Mouse (Mus musculus): ENCODE results near the gene Wdr27.
"Not testable (repeated sequence)": the region's sequence is repeated elsewhere in the genome, so short reads cannot be mapped to it uniquely, and the experiment has no call there.

The Wdr27 gene

GRCm38 (mm10) chr17:14928631-14929030 is 14.3 kb downstream of the Wdr27 start:
- no peak for DNase-seq

- no peak for DNase-seq
Observed at GRCm38 (mm10) chr17:14927644-14928218, 15.2 kb downstream of the Wdr27 start.

- no peak for DNase-seq
Observed at GRCm38 (mm10) chr17:14921582-14921981, 21.4 kb downstream of the Wdr27 start.

- DNase-seq: no peak
Observed at GRCm38 (mm10) chr17:14917866-14918265, 25.1 kb downstream of the Wdr27 start.

GRCm38 (mm10) chr17:14914401-14914800 is 28.6 kb downstream of the Wdr27 start:
- no peak for DNase-seq

- DNase-seq: no peak
Observed at GRCm38 (mm10) chr17:14912981-14913380, 30.0 kb downstream of the Wdr27 start.

- no peak for DNase-seq
Observed at GRCm38 (mm10) chr17:14912420-14912819, 30.5 kb downstream of the Wdr27 start.

GRCm38 (mm10) chr17:14910771-14911170 is 32.2 kb downstream of the Wdr27 start:
- DNase-seq: no peak

GRCm38 (mm10) chr17:14909331-14909730 is 33.6 kb downstream of the Wdr27 start:
- DNase-seq: no peak

GRCm38 (mm10) chr17:14907136-14907535 is 35.8 kb downstream of the Wdr27 start:
- no peak for DNase-seq

- DNase-seq: no peak
Observed at GRCm38 (mm10) chr17:14906611-14907010, 36.3 kb downstream of the Wdr27 start.

- DNase-seq: peak; percentile 8
Observed at GRCm38 (mm10) chr17:14904637-14905265, 38.2 kb downstream of the Wdr27 start.

- no peak for DNase-seq
Observed at GRCm38 (mm10) chr17:14904206-14904605, 38.8 kb downstream of the Wdr27 start.

- no peak for DNase-seq
Observed at GRCm38 (mm10) chr17:14903212-14903611, 39.7 kb downstream of the Wdr27 start.

- DNase-seq: no peak
Observed at GRCm38 (mm10) chr17:14898972-14899371, 44.0 kb downstream of the Wdr27 start.

GRCm38 (mm10) chr17:14895058-14895457 is 47.9 kb downstream of the Wdr27 start:
- DNase-seq: not testable (repeated sequence)

GRCm38 (mm10) chr17:14886933-14887332 is 56.0 kb downstream of the Wdr27 start:
- no peak for DNase-seq

GRCm38 (mm10) chr17:14874656-14875204 is 68.2 kb downstream of the Wdr27 start:
- DNase-seq: no peak

GRCm38 (mm10) chr17:14860220-14860619 is 82.7 kb downstream of the Wdr27 start:
- DNase-seq: no peak

GRCm38 (mm10) chr17:14847709-14848108 is 95.2 kb downstream of the Wdr27 start:
- no peak for DNase-seq

GRCm38 (mm10) chr17:14846880-14847279 is 96.1 kb downstream of the Wdr27 start:
- no peak for DNase-seq

- DNase-seq: no peak
Observed at GRCm38 (mm10) chr17:14826715-14827295, 116.2 kb downstream of the Wdr27 start.

GRCm38 (mm10) chr17:14824938-14825337 is 118.0 kb downstream of the Wdr27 start:
- DNase-seq: peak; percentile 4

- no peak for DNase-seq
Observed at GRCm38 (mm10) chr17:14817975-14818374, 125.0 kb downstream of the Wdr27 start.
